Mouse (Mus musculus): Measurements from ENCODE around the gene 1700013F07Rik. TPM values are rescaled to one million over a fixed set of nuclear protein-coding genes. Genes with fewer than 3 reads are reported as not detected.
"Not testable (repeated sequence)": the region's sequence is repeated elsewhere in the genome, so short reads cannot be mapped to it uniquely, and the experiment has no call there.

The 1700013F07Rik gene
- total and polyA plus RNA-seq, 2 experiments from 2014 or later = not detected

DNA sequence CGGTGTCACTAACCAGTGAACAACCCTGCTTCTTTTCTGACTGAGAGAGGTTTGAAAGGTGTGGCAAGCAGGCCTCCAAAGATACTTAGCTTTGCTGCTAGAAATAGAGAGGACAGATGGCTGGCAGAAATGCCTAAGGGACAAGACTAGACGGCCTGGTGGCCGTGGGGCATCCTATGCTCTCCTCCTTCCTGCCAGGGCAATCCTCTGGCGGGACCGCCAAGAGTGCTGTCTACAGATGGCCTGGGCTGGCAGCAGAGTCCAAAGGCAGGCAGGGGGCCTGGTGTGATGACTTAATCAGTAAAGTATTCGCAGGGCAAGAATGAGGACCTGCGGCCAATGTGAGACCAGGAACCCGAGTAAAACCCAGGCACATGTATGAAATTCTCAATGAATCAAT, 34.1 kb upstream of the 1700013F07Rik start:
- Histone ChIP-seq H3K4me1 (ENCODE audit: control insufficient read depth, insufficient read depth) (no peaks in the 10 kb centered on the region; the same call in 1 of the 2 replicates), H3K4me3 (ENCODE audit: low read depth, low read length) (no peak overlapping the region), H3K27ac (ENCODE audit: low read depth) (no peak overlapping the region), H3K9me3 (replicated peaks; ENCODE audit: control insufficient read depth, low read length) (no peaks in the 10 kb centered on the region), H3K4me2 (ENCODE audit: low read depth, low read length) (no peak overlapping the region), H3K9ac (replicated peaks; ENCODE audit: low read depth, low read length) (no peak overlapping the region), H3K27me3 (ENCODE audit: control insufficient read depth, insufficient read depth, low read length) (no peaks in the 10 kb centered on the region), H3K36me3 (replicated peaks; ENCODE audit: control insufficient read depth, insufficient read depth, low read length) (no peaks in the 10 kb centered on the region)
- ATAC-seq (ENCODE audit: insufficient read depth, low read depth) (no peak), DNase-seq (ENCODE audit: low spot score) (no peak)
- 45% methylated on average over 8 of the region's 8 CpGs for WGBS
- TF ChIP-seq CTCF (IDR thresholded peaks at IDR 0.05; ENCODE audit: low read depth) (no peak), EP300 (IDR thresholded peaks at IDR 0.05; ENCODE audit: low read depth) (no peak)

DNA sequence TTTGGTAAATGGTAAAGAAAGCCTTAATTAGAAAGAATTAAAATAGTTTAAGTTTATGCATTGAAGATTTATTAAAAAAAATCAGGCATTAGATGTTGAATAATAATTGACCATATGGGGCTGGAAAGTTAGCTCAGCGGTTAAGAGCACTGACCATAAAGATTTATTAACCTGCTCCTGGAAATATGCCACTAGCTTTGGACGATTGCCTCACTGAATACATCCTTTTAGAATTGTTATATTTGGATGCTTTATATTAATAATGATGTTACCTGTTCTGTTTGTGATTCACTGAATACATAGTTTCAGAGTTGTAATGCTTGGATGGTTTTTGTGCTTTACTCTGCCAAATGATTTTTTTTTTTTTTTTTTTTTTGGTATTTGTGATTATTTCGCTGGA, 32.5 kb upstream of the 1700013F07Rik start:
- not testable (repeated sequence) for DNase-seq (ENCODE audit: low spot score); H3K27ac ChIP-seq (ENCODE audit: low read depth); H3K27me3 ChIP-seq (ENCODE audit: control insufficient read depth, insufficient read depth, low read length); H3K9ac ChIP-seq (replicated peaks; ENCODE audit: low read depth, low read length); H3K4me2 ChIP-seq (ENCODE audit: low read depth, low read length); H3K4me3 ChIP-seq (ENCODE audit: low read depth, low read length); H3K4me1 ChIP-seq (ENCODE audit: control insufficient read depth, insufficient read depth); H3K36me3 ChIP-seq (replicated peaks; ENCODE audit: control insufficient read depth, insufficient read depth, low read length); ATAC-seq (ENCODE audit: insufficient read depth, low read depth); H3K9me3 ChIP-seq (replicated peaks; ENCODE audit: control insufficient read depth, low read length)
- WGBS = 75% methylated on average over 3 of the region's 3 CpGs

DNA sequence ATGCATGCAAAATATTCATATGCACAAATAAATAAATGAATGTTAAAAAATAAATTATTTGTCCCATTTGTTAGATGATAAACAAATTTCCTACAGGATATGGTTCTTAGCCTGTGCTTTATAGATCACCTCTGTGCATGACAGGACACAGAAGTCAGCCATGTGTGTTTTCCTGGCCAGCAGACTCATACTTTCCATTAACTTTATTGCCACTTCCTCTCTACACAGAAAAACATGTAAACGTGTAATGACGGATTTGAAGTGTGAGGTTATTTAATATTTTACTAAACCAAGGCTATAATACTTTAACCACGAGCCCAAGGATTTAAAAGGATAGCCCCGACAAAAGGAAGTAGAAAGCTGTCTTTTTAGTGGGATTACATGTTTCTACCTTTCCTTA, 30.0 kb upstream of the 1700013F07Rik start:
- no peak overlapping the region for H3K4me3 ChIP-seq (ENCODE audit: low read depth, low read length)
- H3K4me1 ChIP-seq (ENCODE audit: control insufficient read depth, insufficient read depth) = no peaks in the 10 kb centered on the region
- no peaks in the 10 kb centered on the region for H3K9me3 ChIP-seq (replicated peaks; ENCODE audit: control insufficient read depth, low read length)
- no peaks in the 10 kb centered on the region for H3K36me3 ChIP-seq (replicated peaks; ENCODE audit: control insufficient read depth, insufficient read depth, low read length)
- 66% methylated on average over 4 of the region's 4 CpGs for WGBS
- H3K27ac ChIP-seq (ENCODE audit: low read depth) = no peak overlapping the region
- ATAC-seq (ENCODE audit: insufficient read depth, low read depth) = no peak
- DNase-seq (ENCODE audit: low spot score) = no peak
- no peak for TF ChIP-seq EP300 (IDR thresholded peaks at IDR 0.05; ENCODE audit: low read depth)
- TF ChIP-seq CTCF (IDR thresholded peaks at IDR 0.05; ENCODE audit: low read depth) = no peak
- H3K9ac ChIP-seq (replicated peaks; ENCODE audit: low read depth, low read length) = no peak overlapping the region
- no peaks in the 10 kb centered on the region for H3K27me3 ChIP-seq (ENCODE audit: control insufficient read depth, insufficient read depth, low read length)
- no peak overlapping the region for H3K4me2 ChIP-seq (ENCODE audit: low read depth, low read length)

GRCm38 (mm10) chr3:108508745-108509474, 25.0 kb upstream of the 1700013F07Rik start:
- H3K36me3 ChIP-seq (replicated peaks; ENCODE audit: control insufficient read depth, insufficient read depth, low read length) = no peaks in the 10 kb centered on the region
- WGBS = 75% methylated on average over 3 of the region's 4 CpGs
- H3K4me3 ChIP-seq (ENCODE audit: low read depth, low read length) = no peak overlapping the region
- no peaks in the 10 kb centered on the region for H3K9me3 ChIP-seq (replicated peaks; ENCODE audit: control insufficient read depth, low read length)
- no peak overlapping the region for H3K27ac ChIP-seq (ENCODE audit: low read depth)
- H3K4me1 ChIP-seq (ENCODE audit: control insufficient read depth, insufficient read depth) = no peaks in the 10 kb centered on the region
- DNase-seq (ENCODE audit: low spot score) = no peak
- no peak for ATAC-seq (ENCODE audit: insufficient read depth, low read depth)
- H3K27me3 ChIP-seq (ENCODE audit: control insufficient read depth, insufficient read depth, low read length) = no peaks in the 10 kb centered on the region
- no peak overlapping the region for H3K9ac ChIP-seq (replicated peaks; ENCODE audit: low read depth, low read length)
- no peak overlapping the region for H3K4me2 ChIP-seq (ENCODE audit: low read depth, low read length)
- no peak for TF ChIP-seq CTCF (IDR thresholded peaks at IDR 0.05; ENCODE audit: low read depth)
- no peak for TF ChIP-seq EP300 (IDR thresholded peaks at IDR 0.05; ENCODE audit: low read depth)

DNA sequence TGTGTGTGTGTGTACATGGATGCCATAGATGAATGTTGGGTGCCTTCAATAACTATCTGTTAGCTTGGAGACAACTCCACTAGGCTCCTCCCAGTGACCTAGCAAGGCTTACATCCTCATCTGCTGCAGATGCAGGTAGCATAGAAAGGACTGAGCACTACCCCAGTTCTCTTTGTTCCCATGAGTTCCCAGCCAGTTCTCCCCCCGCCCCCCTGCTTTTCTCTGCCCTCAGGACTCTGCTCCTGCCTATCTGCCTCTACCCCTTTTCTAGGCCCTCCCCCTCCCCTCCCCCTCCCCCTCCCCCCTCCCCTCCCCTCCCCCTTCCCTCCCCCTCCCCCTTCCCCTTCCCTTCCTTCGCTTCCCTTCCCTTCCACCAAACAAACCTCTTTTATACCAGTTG, 23.8 kb upstream of the 1700013F07Rik start:
- Histone ChIP-seq H3K9ac (replicated peaks; ENCODE audit: low read depth, low read length) (no peak overlapping the region), H3K9me3 (replicated peaks; ENCODE audit: control insufficient read depth, low read length) (no peaks in the 10 kb centered on the region), H3K27ac (ENCODE audit: low read depth) (no peak overlapping the region), H3K4me3 (ENCODE audit: low read depth, low read length) (no peak overlapping the region), H3K27me3 (ENCODE audit: control insufficient read depth, insufficient read depth, low read length) (no peaks in the 10 kb centered on the region), H3K36me3 (replicated peaks; ENCODE audit: control insufficient read depth, insufficient read depth, low read length) (no peaks in the 10 kb centered on the region), H3K4me2 (ENCODE audit: low read depth, low read length) (no peak overlapping the region), H3K4me1 (ENCODE audit: control insufficient read depth, insufficient read depth) (no peaks in the 10 kb centered on the region)
- no peak for DNase-seq (ENCODE audit: low spot score)
- ATAC-seq (ENCODE audit: insufficient read depth, low read depth) = no peak
- no peak for TF ChIP-seq CTCF (IDR thresholded peaks at IDR 0.05; ENCODE audit: low read depth)
- 83% methylated on average over 2 of the region's 2 CpGs for WGBS
